Mouse (Mus musculus) forebrain, embryonic 14.5 days (tissue): Measurements from ENCODE around the gene Nol4l. TPM values are rescaled to one million over a fixed set of nuclear protein-coding genes. Genes with fewer than 3 reads are reported as not detected.

Source experiments
- polyA plus RNA-seq: library from polyadenylated mRNA; unstranded; fragments of >200 nt; fragmentation: Nextera tagmentation; extraction: Ambion mirVana; gene quantifications from 2 replicates; pipeline ENCODE4 v1.2.1, GENCODE M21; 2014

The Nol4l gene
- polyA plus RNA-seq, 1 experiment from 2014 or later, result 31.4 TPM

Other genes starting within 250 kb of the Nol4l start
- gene Kif3b, start 238.6 kb downstream of the Nol4l start, polyA plus RNA-seq, result 14.2 and 15.8 TPM in 2 replicates
- 13.6 and 13.7 TPM in 2 replicates for gene Asxl1, start 184.1 kb downstream of the Nol4l start, polyA plus RNA-seq
- gene 4930404H24Rik, start 37.2 kb downstream of the Nol4l start, polyA plus RNA-seq, result not detected in 2 replicates
- gene Commd7, start 102.8 kb upstream of the Nol4l start, polyA plus RNA-seq, result 86.9 and 95.9 TPM in 2 replicates
- gene Dnmt3b, start 119.5 kb upstream of the Nol4l start, polyA plus RNA-seq, result 3.2 and 3.5 TPM in 2 replicates
- gene Dnmt3c, start 166.7 kb upstream of the Nol4l start, polyA plus RNA-seq, result 0.08 and 0.16 TPM in 2 replicates
- 384 and 427 TPM in 2 replicates for gene Mapre1, start 211.3 kb upstream of the Nol4l start, polyA plus RNA-seq
- gene Efcab8, start 250.0 kb upstream of the Nol4l start, polyA plus RNA-seq, result not detected in 2 replicates